Mouse (Mus musculus) stomach, embryonic 16.5 days (tissue): Measurements from ENCODE around the gene Ctdnep1. TPM values are rescaled to one million over a fixed set of nuclear protein-coding genes. Genes with fewer than 3 reads are reported as not detected.

Experiments used
- ATAC-seq: fragments of 200-750 bp; cut with Nextera tagmentation; 2 replicates; pipeline ENCODE4 v1.8.0; 2017; ENCODE audit warnings: moderate number of reproducible peaks, moderate TSS enrichment; ENCODE audit not compliant: insufficient read depth, low FRiP score
- H3K27ac ChIP-seq: fragments of 300-500 bp; sonication (generic); 2 replicates; pipeline ENCODE4 v1.5.1; 2014; ENCODE audit warnings: low read length
- H3K27me3 ChIP-seq: fragments of 300-500 bp; sonication (generic); 2 replicates; pipeline ENCODE4 v1.6.1; 2014; ENCODE audit warnings: low read length, control low read depth, mixed read lengths; ENCODE audit not compliant: control insufficient read depth, insufficient read depth
- H3K36me3 ChIP-seq: fragments of 300-500 bp; sonication (generic); 2 replicates; pipeline ENCODE4 v1.6.1; 2014; ENCODE audit warnings: low read length; ENCODE audit not compliant: control insufficient read depth, insufficient read depth
- H3K4me1 ChIP-seq: fragments of 300-500 bp; sonication (generic); 2 replicates; pipeline ENCODE4 v1.6.1; 2014; ENCODE audit warnings: low read length, control low read depth, mixed read lengths; ENCODE audit not compliant: control insufficient read depth, insufficient read depth
- H3K4me2 ChIP-seq: fragments of 300-500 bp; sonication (generic); 2 replicates; pipeline ENCODE4 v1.6.1; 2014; ENCODE audit warnings: low read depth, low read length, mixed read lengths
- H3K4me3 ChIP-seq: fragments of 300-500 bp; sonication (generic); replicated peaks from 2 replicates; pipeline ENCODE4 v1.5.1; 2014; ENCODE audit warnings: mild to moderate bottlenecking, low read length
- H3K9ac ChIP-seq: fragments of 300-500 bp; sonication (generic); 2 replicates; pipeline ENCODE4 v1.6.1; 2014; ENCODE audit warnings: low read length
- H3K9me3 ChIP-seq: fragments of 300-500 bp; sonication (generic); replicated peaks from 2 replicates; pipeline ENCODE4 v1.6.1; 2016; ENCODE audit warnings: low read length, control low read depth; ENCODE audit not compliant: control insufficient read depth
- WGBS: fragments of 180-500 bp; shearing (Covaris S2); extraction: QIAGEN DNeasy Blood & Tissue Kit; methylation state at CpG from one replicate; pipeline ENCODE4 v1.1.7; 2014; 5-methylcytosine and 5-hydroxymethylcytosine counted together
- polyA plus RNA-seq: library from polyadenylated mRNA; unstranded; fragments of >200 nt; fragmentation: Nextera tagmentation; extraction: Ambion mirVana; gene quantifications from 2 replicates; pipeline ENCODE4 v1.2.1, GENCODE M21; 2015

The Ctdnep1 gene
- polyA plus RNA-seq, 1 experiment from 2014 or later: 17.5 TPM

DNA sequence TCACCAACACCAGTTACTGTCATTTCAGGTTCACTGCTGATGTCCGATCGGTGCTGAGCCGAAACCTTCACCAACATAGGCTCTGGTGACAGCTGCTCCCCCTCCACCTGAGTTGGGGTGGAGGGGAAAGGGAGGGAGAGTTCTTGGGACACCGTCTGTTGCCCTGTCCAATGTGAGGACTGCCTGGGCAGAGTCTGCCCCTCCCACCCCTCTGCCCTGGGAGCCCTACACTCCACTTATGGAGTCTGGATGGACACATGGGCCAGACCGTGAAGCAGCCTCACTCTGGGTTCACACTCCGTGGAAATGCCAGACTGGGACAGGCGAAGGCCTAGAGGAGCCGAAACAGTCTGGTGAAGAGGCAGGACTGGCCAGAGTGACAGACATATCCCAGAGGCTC is 9.0 kb downstream of the Ctdnep1 start:
- no peaks in the 10 kb centered on the region for H3K9me3 ChIP-seq
- H3K27ac ChIP-seq: peak overlapping the region; percentile 96
- H3K36me3 ChIP-seq: peaks cover 32% of the 10 kb centered on the region
- H3K4me3 ChIP-seq: no peak overlapping the region
- H3K9ac ChIP-seq: no peak overlapping the region
- WGBS: 92% methylated on average over 8 of the region's 8 CpGs
- no peak overlapping the region for H3K4me2 ChIP-seq
- H3K4me1 ChIP-seq: peaks cover 22% of the 10 kb centered on the region
- H3K27me3 ChIP-seq: no peaks in the 10 kb centered on the region
- ATAC-seq: no peak

DNA sequence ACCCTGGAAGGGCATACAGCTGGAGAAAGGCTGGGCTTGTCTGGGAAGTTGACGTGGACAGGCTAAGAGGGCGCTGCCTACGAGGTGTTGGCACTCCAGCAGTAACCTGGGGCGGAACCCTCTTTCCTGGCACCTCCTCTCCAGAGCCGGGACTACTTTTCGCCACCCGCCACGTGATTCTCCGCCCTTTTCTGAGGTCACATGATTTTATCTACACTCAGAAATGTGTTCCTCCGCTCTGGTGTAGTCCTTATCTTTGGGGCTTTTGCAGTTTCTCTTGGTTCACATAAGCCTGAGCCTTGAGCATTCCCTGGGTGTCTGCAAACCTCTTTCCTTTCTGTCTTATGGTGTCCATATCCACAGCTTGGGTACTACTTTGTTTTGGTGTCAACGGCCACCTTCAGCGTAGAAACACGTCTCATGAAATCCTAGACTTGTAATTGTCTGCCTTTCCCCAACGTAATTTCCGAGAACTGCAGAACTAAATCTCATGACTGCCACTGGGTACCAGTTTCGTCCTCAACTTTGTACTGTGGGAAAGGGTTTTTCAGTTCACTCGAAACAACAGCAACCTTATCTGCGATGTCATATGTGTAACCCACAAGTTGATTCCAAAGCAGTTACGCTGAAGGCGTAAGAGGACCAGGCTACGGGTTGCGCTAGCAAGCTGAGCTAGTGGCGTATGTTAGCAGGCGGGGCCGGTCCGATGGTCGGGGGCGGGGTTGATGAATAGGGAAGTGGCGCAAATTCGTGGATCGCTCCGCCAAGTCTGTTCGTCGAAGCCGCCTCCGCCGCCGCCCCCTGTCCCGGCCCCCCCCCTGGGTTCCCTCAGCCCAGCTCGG is 10.1 kb downstream of the Ctdnep1 start, which contains the start of gene Gabarap:
Gene Gabarap, plus strand, starts transcription at position 294 of the 842 bp plus-strand sequence.
- Histone ChIP-seq H3K27me3 (no peaks in the 10 kb centered on the region), H3K4me3 (peak within 1 kb of the TSS; percentile 96), H3K9ac (peak within 1 kb of the TSS; percentile 98), H3K36me3 (peaks cover 28% of the 10 kb centered on the region), H3K27ac (peak within 1 kb of the TSS; percentile 96), H3K4me1 (peaks cover 24% of the 10 kb centered on the region), H3K9me3 (no peaks in the 10 kb centered on the region), H3K4me2 (peak within 1 kb of the TSS; percentile 73)
- WGBS: under 1% methylated on average over 40 of the region's 40 CpGs
- peak; percentile 75 for ATAC-seq

DNA sequence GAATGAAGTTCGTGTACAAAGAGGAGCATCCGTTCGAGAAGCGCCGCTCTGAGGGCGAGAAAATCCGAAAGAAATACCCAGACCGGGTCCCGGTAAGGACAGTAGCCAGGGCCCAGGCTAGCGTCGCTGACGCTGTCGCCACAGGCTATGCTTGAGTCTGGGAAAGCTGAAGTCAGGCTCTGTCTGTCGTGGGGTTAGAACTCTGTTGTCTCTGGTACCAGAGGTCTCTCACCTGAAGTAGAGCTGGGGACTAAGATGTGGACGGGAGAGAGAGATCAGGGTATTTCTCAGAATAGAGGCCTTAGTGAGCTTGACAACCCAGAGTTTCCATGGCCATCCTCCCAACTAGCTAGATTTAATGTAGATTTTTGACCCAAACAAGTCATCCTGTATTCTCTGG is 10.8 kb downstream of the Ctdnep1 start:
- under 1% methylated on average over 15 of the region's 15 CpGs for WGBS
- no peaks in the 10 kb centered on the region for H3K27me3 ChIP-seq
- no peak for ATAC-seq
- H3K36me3 ChIP-seq: peaks cover 28% of the 10 kb centered on the region
- H3K4me1 ChIP-seq: peaks cover 24% of the 10 kb centered on the region
- H3K9ac ChIP-seq: peak overlapping the region; percentile 98
- H3K9me3 ChIP-seq: no peaks in the 10 kb centered on the region
- H3K4me3 ChIP-seq: peak overlapping the region; percentile 96
- H3K4me2 ChIP-seq: peak overlapping the region; percentile 73
- peak overlapping the region; percentile 96 for H3K27ac ChIP-seq

DNA sequence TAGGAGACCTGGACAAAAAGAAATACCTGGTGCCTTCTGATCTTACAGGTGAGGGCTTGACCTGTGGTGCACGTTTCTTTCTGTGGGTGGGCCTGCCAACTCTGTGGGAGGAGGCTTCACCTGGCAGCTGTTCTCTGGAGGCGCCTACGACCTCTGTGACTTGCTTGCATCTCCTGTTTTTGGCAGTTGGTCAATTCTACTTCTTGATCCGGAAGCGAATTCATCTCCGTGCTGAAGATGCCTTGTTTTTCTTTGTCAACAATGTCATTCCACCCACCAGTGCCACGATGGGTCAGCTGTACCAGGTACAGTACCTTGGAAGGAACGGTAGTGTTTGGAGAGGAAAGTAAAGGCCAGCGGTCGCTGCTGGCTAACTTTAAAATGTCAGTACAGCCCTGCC is 11.4 kb downstream of the Ctdnep1 start:
- WGBS: 74% methylated on average over 10 of the region's 10 CpGs
- Histone ChIP-seq H3K27ac (no peak overlapping the region), H3K27me3 (no peaks in the 10 kb centered on the region), H3K4me2 (peak overlapping the region; percentile 73), H3K9me3 (no peaks in the 10 kb centered on the region), H3K36me3 (peaks cover 26% of the 10 kb centered on the region), H3K4me1 (peaks cover 24% of the 10 kb centered on the region), H3K9ac (peak overlapping the region; percentile 98), H3K4me3 (peak overlapping the region; percentile 96)
- ATAC-seq: no peak

DNA sequence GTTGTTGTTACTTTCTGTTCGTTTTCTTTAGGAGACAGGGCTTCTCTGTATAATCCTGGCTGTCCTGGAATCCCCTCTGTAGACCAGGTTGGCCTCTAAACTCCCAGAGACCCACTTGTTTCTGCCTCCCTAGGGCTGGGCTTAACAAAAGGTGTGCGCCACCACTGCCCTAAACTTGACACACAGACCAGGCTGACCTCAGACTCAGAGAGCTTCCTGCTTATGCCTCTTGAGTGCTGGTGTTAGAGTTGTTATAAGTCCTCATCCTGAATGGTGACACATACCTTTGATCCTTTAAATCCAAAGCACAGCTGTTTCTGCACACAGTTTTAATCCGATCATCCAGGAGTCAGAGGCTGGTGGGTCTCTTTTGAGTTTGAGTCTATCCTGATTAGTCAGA is 12.0 kb downstream of the Ctdnep1 start:
- no peak for ATAC-seq
- Histone ChIP-seq H3K36me3 (peaks cover 26% of the 10 kb centered on the region), H3K4me3 (peak overlapping the region; percentile 96; the same call in 1 of the 2 replicates), H3K27ac (no peak overlapping the region), H3K4me2 (peak overlapping the region; percentile 73), H3K27me3 (no peaks in the 10 kb centered on the region), H3K9me3 (no peaks in the 10 kb centered on the region), H3K9ac (peak overlapping the region; percentile 98), H3K4me1 (peaks cover 27% of the 10 kb centered on the region)
- WGBS: 85% methylated on average over 3 of the region's 3 CpGs

DNA sequence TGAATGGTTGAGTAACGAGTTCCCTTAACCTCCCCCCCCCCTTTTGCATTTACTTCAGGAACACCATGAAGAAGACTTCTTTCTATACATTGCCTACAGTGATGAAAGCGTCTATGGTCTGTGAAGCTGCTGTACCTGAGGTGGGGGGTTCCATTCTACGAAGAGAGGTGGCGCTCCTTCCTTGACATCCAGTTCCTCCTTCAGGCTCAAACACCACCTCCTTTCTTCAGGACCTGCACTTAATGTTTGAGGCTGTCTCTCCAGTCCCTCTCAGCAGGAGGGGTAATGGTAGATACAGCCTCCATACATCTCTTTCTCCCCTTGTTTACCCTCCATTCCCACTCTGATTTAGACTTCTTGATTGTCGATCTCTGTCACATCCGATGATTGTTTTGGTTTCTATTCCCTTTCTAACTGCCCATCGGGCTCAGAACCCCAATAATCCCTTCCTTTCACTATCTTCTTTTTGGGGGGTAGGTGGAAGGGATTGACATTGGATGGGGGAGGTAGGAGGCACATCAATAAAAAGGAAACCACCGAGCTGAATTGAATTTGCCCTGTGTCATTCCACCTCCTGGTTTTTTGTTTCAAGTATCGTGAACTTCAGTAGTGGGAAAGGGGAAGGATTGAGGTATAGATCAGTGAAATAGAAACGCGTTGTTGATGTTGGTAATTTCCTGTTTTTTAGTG is 13.6 kb downstream of the Ctdnep1 start:
- WGBS: 77% methylated on average over 11 of the region's 11 CpGs
- Histone ChIP-seq H3K9ac (no peak overlapping the region), H3K27me3 (no peaks in the 10 kb centered on the region), H3K4me2 (peak overlapping the region; percentile 45), H3K27ac (no peak overlapping the region), H3K4me3 (peak overlapping the region; percentile 75), H3K9me3 (no peaks in the 10 kb centered on the region), H3K36me3 (peaks cover 17% of the 10 kb centered on the region), H3K4me1 (peaks cover 28% of the 10 kb centered on the region)
- ATAC-seq: no peak

DNA sequence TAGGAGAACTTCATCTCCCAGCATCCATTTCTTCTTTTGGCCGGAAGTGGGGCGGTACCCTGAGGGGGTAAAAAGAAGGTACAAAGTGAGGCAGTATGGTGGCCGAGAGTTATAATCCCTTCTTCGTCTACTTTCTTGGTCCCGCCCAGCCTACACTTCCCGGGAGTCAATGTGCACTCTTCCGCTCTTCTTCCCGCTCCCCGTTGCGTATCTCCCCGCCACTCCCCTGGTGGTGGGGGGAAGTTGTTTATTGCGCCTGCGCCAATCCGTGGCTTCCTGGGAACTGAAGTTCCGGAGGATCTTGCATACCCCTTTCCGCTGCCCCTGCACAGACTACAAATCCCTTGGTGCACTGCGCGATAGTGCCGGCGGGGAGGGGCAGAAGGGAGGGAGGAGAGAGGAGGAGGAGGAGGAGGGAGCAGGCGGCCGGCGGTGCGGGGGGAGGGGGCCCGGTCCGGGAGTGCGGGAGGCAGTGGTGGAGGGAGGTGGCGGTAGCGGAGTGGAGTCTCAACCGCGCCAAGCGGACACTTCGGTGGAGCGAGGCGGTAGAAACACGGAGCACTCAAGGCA is 14.5 kb downstream of the Ctdnep1 start, which contains the start of gene Phf23:
Gene Phf23, plus strand, starts transcription at position 387 of the 570 bp plus-strand sequence.
- peaks cover 27% of the 10 kb centered on the region for H3K4me1 ChIP-seq
- peak; percentile 86 for ATAC-seq
- peak within 1 kb of the TSS; percentile 75 for H3K4me3 ChIP-seq
- WGBS: under 1% methylated on average over 36 of the region's 36 CpGs
- no peaks in the 10 kb centered on the region for H3K9me3 ChIP-seq
- H3K9ac ChIP-seq: peak within 1 kb of the TSS; percentile 89
- no peaks in the 10 kb centered on the region for H3K27me3 ChIP-seq
- peaks cover 16% of the 10 kb centered on the region for H3K36me3 ChIP-seq
- peak within 1 kb of the TSS; percentile 99 for H3K27ac ChIP-seq
- peak within 1 kb of the TSS; percentile 58 for H3K4me2 ChIP-seq

DNA sequence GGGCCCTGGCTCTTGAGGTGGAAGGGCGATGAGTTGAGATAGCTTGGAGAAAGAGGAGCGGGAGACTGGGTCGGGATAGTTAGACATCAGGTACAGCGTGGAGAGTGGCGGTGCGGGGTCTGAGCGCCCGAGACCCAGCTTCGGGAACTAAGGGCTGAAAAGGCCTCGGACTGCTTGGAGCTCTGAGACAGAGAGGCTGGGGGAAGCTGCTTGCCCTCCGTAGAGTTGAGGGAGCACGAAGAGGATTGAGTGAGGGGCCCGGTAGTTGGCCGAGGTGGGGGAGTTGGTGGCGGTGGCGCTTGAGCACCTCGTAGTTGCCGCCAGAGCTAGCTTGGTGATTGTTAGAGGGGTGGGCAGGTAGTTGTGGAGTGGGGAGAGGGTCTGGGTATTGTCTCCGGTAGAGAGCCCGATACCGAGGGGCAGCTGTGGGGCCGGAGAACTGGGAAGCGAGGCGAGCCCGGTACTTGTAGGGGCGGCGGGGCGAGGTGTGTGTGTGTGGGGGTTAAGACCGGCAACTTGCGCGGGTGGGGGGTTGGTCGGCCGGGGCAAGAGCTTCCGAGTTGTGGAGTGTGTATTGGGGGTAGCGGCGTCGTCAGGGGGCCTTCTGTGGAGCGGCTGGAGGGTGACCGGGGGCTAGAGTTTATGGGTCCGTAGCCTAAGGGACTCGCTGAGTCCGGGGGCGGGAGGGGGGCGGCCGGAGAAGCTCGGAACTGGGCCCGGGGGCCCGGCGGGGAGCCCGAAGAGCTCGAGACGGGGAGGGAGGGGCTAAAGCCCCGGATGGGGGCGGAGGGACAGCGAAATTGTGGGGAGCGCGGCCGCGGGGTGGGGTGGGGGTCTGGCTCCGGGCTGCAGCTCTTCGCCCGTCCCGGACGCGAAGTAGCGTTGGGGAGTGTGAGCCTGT is 15.5 kb downstream of the Ctdnep1 start:
- peak overlapping the region; percentile 89 for H3K9ac ChIP-seq
- H3K4me2 ChIP-seq: peak overlapping the region; percentile 58
- H3K27me3 ChIP-seq: no peaks in the 10 kb centered on the region
- H3K27ac ChIP-seq: peak overlapping the region; percentile 99
- peak overlapping the region; percentile 75 for H3K4me3 ChIP-seq
- H3K36me3 ChIP-seq: peaks cover 16% of the 10 kb centered on the region
- no peaks in the 10 kb centered on the region for H3K9me3 ChIP-seq
- under 1% methylated on average over 59 of the region's 66 CpGs for WGBS
- H3K4me1 ChIP-seq: peaks cover 28% of the 10 kb centered on the region
- ATAC-seq: peak; percentile 6; the same call in 1 of the 2 replicates
